Mouse (Mus musculus) heart, postnatal 10 days (tissue): ENCODE data around the gene Gm20538. TPM values are rescaled to one million over a fixed set of nuclear protein-coding genes. Genes with fewer than 3 reads are reported as not detected.

Source experiments
- total RNA-seq, 2 experiments: library from RNA; stranded (reverse); gene quantifications; 2 replicates each; pipeline ENCODE4 v1.2.3; 2021

The Gm20538 gene
- total RNA-seq, 2 experiments from 2014 or later = not detected

Other genes starting within 250 kb of the Gm20538 start
- gene Scd4, start 219.7 kb downstream of the Gm20538 start, total RNA-seq = 10 to 100 TPM; 44.0 to 67.2 TPM
- gene Scd1, start 145.0 kb downstream of the Gm20538 start, total RNA-seq = 10 to 100 TPM; 19.7 to 30.1 TPM
- gene Wnt8b, start 59.4 kb downstream of the Gm20538 start, total RNA-seq = not detected
- gene Sec31b, start 7.0 kb downstream of the Gm20538 start, total RNA-seq = 1 to 10 TPM; 4.5 to 4.7 TPM
- 1,000 to 10,000 TPM; 1,469 to 1,488 TPM for gene Ndufb8, start 2.6 kb upstream of the Gm20538 start, total RNA-seq
- 10 to 100 TPM; 45.6 to 54.0 TPM for gene Hif1an, start 10.0 kb upstream of the Gm20538 start, total RNA-seq
- gene Pax2, start 203.2 kb upstream of the Gm20538 start, total RNA-seq = not detected